Mouse (Mus musculus): Measurements from ENCODE around the gene Hpgd.

- TF ChIP-seq CTCF (IDR thresholded peaks at IDR 0.05; ENCODE audit: control insufficient read depth, insufficient read depth, insufficient replicate concordance, low read depth, low read length) (no peak), POLR2A (IDR thresholded peaks at IDR 0.05; ENCODE audit: control insufficient read depth, low read depth, low read length) (no peak)
Observed at GRCm38 (mm10) chr8:56293480-56293879, 905 bp upstream of the Hpgd start.
